Mouse (Mus musculus) limb, embryonic 14.5 days (tissue): ENCODE measurements at regions not wholly inside any gene's neighbourhood (a gene's known extent, or its start where the extent isn't known, plus 50 kb on each side); places are given as distances from the start of the nearest gene placed in this dataset.

Experiments used
- ATAC-seq: fragments of 200-750 bp; cut with Nextera tagmentation; 2 replicates; pipeline ENCODE4 v1.8.0; 2017; ENCODE audit warnings: low read depth, moderate number of reproducible peaks, moderate TSS enrichment; ENCODE audit not compliant: low FRiP score
- DNase-seq: peaks from one replicate; pipeline ENCODE4 v3.0.0-alpha.2; 2015; ENCODE audit warnings: low spot score
- H3K27ac ChIP-seq: fragments of 300-500 bp; sonication (generic); replicated peaks from 2 replicates; pipeline ENCODE4 v1.5.1; 2014; ENCODE audit warnings: low read depth, mild to moderate bottlenecking, low read length, moderate library complexity, mixed read lengths
- H3K27me3 ChIP-seq: fragments of 300-500 bp; sonication (generic); 2 replicates; pipeline ENCODE4 v1.6.1; 2014; ENCODE audit warnings: low read length, mixed read lengths; ENCODE audit not compliant: control insufficient read depth, insufficient read depth
- H3K36me3 ChIP-seq: fragments of 300-500 bp; sonication (generic); 2 replicates; pipeline ENCODE4 v1.6.1; 2014; ENCODE audit warnings: mild to moderate bottlenecking, low read length, moderate library complexity, mixed read lengths; ENCODE audit not compliant: control insufficient read depth, insufficient read depth
- H3K4me1 ChIP-seq: fragments of 300-500 bp; sonication (generic); 2 replicates; pipeline ENCODE4 v1.6.1; 2014; ENCODE audit warnings: antibody characterized with exemption, low read length, mixed read lengths; ENCODE audit not compliant: control insufficient read depth, insufficient read depth
- H3K4me2 ChIP-seq: fragments of 300-500 bp; sonication (generic); replicated peaks from 2 replicates; pipeline ENCODE4 v1.6.1; 2014; ENCODE audit warnings: low read depth, mild to moderate bottlenecking, low read length, moderate library complexity; ENCODE audit not compliant: severe bottlenecking
- H3K4me3 ChIP-seq: fragments of 300-500 bp; sonication (generic); replicated peaks from 2 replicates; pipeline ENCODE4 v1.5.1; 2014; ENCODE audit warnings: low read length
- H3K9ac ChIP-seq: fragments of 300-500 bp; sonication (generic); 2 replicates; pipeline ENCODE4 v1.6.1; 2014; ENCODE audit warnings: mild to moderate bottlenecking, low read depth, low read length, moderate library complexity; ENCODE audit not compliant: severe bottlenecking
- H3K9me3 ChIP-seq: fragments of 300-500 bp; sonication (generic); 2 replicates; pipeline ENCODE4 v1.6.1; 2016; ENCODE audit warnings: low read length; ENCODE audit not compliant: control insufficient read depth
- POLR2A ChIP-seq: fragments of 200-500 bp; IDR thresholded peaks from 2 replicates; pipeline ENCODE4 v1.8.0; 2012; ENCODE audit warnings: inconsistent platforms, mild to moderate bottlenecking, moderate library complexity, borderline replicate concordance; ENCODE audit not compliant: insufficient read depth, insufficient read length; ENCODE audit errors: extremely low read depth
- WGBS: fragments of 180-500 bp; shearing (Covaris S2); extraction: QIAGEN DNeasy Blood & Tissue Kit; methylation state at CpG from one replicate; pipeline ENCODE4 v1.1.7; 2014; 5-methylcytosine and 5-hydroxymethylcytosine counted together

GRCm38 (mm10) chr12:106288791-106289515, 278.9 kb downstream of the Vrk1 start:
- Histone ChIP-seq H3K9me3 (no peaks in the 10 kb centered on the region), H3K36me3 (no peaks in the 10 kb centered on the region), H3K4me1 (peaks cover 3% of the 10 kb centered on the region; the same call in 1 of the 2 replicates), H3K4me2 (no peak overlapping the region), H3K4me3 (no peak overlapping the region), H3K9ac (no peak overlapping the region), H3K27ac (no peak overlapping the region), H3K27me3 (no peaks in the 10 kb centered on the region)
- 42% methylated on average over 23 of the region's 23 CpGs for WGBS
- DNase-seq (no peak), ATAC-seq (no peak)
- no peak for TF ChIP-seq POLR2A

DNA sequence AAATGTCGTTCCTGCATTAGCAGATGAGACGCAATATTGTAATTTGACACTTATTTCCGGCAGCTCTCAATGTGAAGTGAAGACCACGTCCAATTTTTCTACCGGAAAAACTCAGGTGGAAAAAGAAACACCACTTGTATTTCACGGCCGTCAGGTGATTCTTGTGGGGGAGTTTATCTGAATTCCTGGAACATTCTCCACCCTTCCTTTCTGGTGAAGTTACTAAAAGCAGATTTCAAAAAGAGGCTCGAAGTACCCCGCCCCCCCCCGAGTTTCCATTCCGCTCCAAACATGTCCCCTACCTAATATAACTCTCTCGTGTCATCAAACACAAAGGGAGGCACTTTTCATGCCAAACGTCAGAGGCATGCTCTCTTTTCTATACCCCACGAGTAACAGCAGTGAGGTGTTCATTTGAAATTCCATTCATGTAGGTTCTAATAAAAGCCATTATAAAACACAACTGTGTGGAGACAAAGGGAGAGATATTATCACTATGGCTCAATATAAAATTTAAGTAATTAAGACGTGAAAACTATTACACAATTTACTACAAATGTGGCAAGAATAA, 281.5 kb downstream of the Vrk1 start:
- ATAC-seq (no peak), DNase-seq (no peak)
- WGBS = 46% methylated on average over 15 of the region's 15 CpGs
- H3K27me3 ChIP-seq = no peaks in the 10 kb centered on the region
- no peak overlapping the region for H3K27ac ChIP-seq
- no peaks in the 10 kb centered on the region for H3K36me3 ChIP-seq
- no peaks in the 10 kb centered on the region for H3K9me3 ChIP-seq
- no peak overlapping the region for H3K4me3 ChIP-seq
- TF ChIP-seq POLR2A = no peak
- no peak overlapping the region for H3K9ac ChIP-seq
- no peak overlapping the region for H3K4me2 ChIP-seq
- peaks cover 3% of the 10 kb centered on the region; the same call in 1 of the 2 replicates for H3K4me1 ChIP-seq

GRCm38 (mm10) chr12:106293117-106293516, 283.1 kb downstream of the Vrk1 start:
- H3K27ac ChIP-seq = no peak overlapping the region
- H3K4me3 ChIP-seq = no peak overlapping the region
- DNase-seq (no peak), ATAC-seq (no peak)
- no peak overlapping the region for H3K4me2 ChIP-seq
- no peaks in the 10 kb centered on the region for H3K36me3 ChIP-seq
- peaks cover 3% of the 10 kb centered on the region; the same call in 1 of the 2 replicates for H3K4me1 ChIP-seq
- 63% methylated on average over 5 of the region's 5 CpGs for WGBS
- TF ChIP-seq POLR2A = no peak
- H3K9me3 ChIP-seq = no peaks in the 10 kb centered on the region
- no peak overlapping the region for H3K9ac ChIP-seq
- no peaks in the 10 kb centered on the region for H3K27me3 ChIP-seq

GRCm38 (mm10) chr12:106295596-106295995, 285.6 kb downstream of the Vrk1 start:
- no peak for ATAC-seq
- 31% methylated on average over 7 of the region's 7 CpGs for WGBS
- H3K4me2 ChIP-seq = no peak overlapping the region
- H3K27me3 ChIP-seq = no peaks in the 10 kb centered on the region
- peak; percentile 47 for DNase-seq
- peaks cover 3% of the 10 kb centered on the region; the same call in 1 of the 2 replicates for H3K4me1 ChIP-seq
- H3K27ac ChIP-seq = no peak overlapping the region
- H3K4me3 ChIP-seq = no peak overlapping the region
- no peak overlapping the region for H3K9ac ChIP-seq
- no peaks in the 10 kb centered on the region for H3K36me3 ChIP-seq
- no peaks in the 10 kb centered on the region for H3K9me3 ChIP-seq
- TF ChIP-seq POLR2A = no peak

- 57% methylated on average over 8 of the region's 8 CpGs for whole genome bisulfite sequencing
- H3K4me3 ChIP-seq = no peak overlapping the region
- no peak for ATAC-seq
These were observed 292.6 kb downstream of the Vrk1 start for GRCm38 (mm10) chr12:106302617-106303016.

More at GRCm38 (mm10) chr12:106302617-106303016, 292.6 kb downstream of the Vrk1 start:
- Histone ChIP-seq H3K9me3 (no peaks in the 10 kb centered on the region), H3K4me1 (no peaks in the 10 kb centered on the region), H3K27ac (no peak overlapping the region), H3K9ac (no peak overlapping the region), H3K27me3 (no peaks in the 10 kb centered on the region), H3K36me3 (no peaks in the 10 kb centered on the region), H3K4me2 (no peak overlapping the region)
- no peak for DNase-seq
- TF ChIP-seq POLR2A = no peak
